Mouse (Mus musculus) ES-CJ7 (cell line): ENCODE measurements around the gene Ap2m1.

Source experiments
- DNase-seq: peaks from one replicate; pipeline ENCODE4 v3.0.0; 2011; ENCODE audit warnings: low read depth, low spot score

The Ap2m1 gene

GRCm38 (mm10) chr16:20529375-20529774 is 5.9 kb upstream of the Ap2m1 start:
- DNase-seq: no peak

DNA sequence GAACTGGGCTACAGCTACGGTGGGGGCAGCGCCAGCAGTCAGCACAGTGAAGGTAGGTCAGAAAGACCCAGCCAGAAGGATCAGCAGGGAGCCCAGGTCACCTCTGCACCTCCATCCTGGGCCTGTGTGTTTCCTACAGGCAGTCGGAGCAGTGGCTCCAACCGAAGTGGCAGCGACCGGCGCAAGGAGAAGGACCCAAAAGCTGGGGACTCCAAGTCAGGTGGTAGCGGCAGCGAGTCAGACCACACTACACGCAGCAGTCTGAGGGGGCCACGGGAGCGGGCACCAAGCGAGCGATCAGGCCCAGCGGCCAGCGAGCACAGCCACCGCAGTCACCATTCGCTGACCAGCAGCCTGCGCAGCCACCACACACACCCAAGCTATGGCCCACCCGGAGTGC is 4.3 kb upstream of the Ap2m1 start:
- DNase-seq: no peak

DNA sequence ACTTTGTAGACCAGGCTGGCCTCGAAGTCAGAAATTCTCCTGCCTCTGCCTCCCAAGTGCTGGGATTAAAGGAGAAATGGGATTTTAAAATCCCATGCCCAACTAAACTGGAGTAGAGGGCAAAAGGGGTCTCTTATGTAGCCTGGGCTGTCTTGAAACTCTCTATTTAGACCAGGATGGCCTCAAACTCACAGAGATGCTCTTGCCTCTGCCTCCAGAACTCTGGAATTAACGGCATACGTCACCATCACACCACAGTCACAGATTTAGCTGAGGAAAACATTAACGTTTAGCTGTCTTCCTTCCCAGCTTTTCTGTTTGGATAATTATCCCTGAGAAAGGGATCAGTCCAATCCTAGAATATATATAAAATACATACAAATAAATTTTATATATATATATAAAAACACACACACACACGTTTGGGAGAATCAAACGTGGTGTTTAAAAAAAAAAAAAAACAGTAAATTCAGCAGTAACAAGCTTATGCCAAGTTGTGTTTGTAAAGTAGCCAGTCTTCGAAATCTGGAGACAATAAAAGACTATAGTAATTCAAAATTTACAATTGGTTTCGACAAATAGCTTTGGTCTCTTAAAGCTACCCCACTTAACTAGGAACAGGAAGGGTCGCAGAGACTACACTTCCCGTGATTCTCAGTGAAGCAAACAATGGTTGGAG is 522 bp upstream of the Ap2m1 start:
- no peak for DNase-seq

DNA sequence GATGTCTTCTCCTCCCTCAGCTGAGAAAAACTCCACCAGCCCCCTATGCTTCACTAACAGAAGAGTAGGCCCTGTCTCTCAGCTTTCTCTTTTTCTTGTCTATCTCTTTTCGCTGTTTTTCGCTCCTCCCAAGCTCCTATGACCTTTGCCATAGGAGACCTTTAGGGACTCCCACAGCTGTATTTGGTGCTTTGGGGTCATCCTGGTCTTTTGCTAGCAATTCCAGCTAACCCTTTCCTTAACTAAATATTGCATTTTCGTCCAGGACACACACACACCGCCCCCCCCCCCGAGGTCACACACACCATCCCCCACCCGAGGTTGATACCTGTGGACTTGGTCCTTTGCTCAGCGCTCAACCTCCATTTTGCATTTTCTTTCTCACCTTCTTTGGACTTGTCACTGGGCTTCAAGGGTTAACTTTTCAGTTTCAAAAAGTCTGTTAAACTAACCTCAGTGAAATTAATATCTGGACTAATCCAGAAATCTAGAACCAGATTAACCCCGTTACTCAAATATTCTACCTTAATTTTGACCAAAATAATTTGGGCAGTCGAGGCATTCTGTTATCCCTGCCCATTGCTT is 895 bp downstream of the Ap2m1 start:
- no peak for DNase-seq

DNA sequence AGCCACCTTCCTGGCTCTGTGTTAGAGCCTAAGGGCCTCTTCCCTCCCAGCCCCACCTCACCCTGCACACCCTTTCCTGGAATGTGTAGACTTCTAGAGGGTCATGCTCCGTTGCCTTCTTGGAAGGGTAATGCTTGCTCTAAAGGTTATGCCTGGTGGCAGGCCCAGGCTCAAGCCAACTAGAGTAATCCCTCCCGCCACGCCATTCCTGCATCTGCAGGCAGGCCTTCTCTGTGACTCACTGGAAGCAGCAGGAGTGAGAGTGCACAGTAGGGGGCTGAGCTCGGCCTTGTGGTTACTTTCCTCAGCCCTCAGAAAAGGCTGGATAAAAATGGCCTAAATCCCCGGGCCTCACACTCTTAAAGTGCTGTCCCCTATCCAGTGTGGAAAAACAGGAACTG is 1.8 kb downstream of the Ap2m1 start:
- DNase-seq: peak; percentile 78

GRCm38 (mm10) chr16:20537601-20538320 is 2.5 kb downstream of the Ap2m1 start:
- DNase-seq: peak; percentile 76

- no peak for DNase-seq
These were observed 4.4 kb downstream of the Ap2m1 start for GRCm38 (mm10) chr16:20539649-20540048.

GRCm38 (mm10) chr16:20540438-20540837 is 5.2 kb downstream of the Ap2m1 start:
- no peak for DNase-seq

GRCm38 (mm10) chr16:20545696-20546095 is 10.4 kb downstream of the Ap2m1 start:
- DNase-seq: no peak

- DNase-seq: peak; percentile 33
These were observed 12.1 kb downstream of the Ap2m1 start for GRCm38 (mm10) chr16:20547423-20547822.

DNA sequence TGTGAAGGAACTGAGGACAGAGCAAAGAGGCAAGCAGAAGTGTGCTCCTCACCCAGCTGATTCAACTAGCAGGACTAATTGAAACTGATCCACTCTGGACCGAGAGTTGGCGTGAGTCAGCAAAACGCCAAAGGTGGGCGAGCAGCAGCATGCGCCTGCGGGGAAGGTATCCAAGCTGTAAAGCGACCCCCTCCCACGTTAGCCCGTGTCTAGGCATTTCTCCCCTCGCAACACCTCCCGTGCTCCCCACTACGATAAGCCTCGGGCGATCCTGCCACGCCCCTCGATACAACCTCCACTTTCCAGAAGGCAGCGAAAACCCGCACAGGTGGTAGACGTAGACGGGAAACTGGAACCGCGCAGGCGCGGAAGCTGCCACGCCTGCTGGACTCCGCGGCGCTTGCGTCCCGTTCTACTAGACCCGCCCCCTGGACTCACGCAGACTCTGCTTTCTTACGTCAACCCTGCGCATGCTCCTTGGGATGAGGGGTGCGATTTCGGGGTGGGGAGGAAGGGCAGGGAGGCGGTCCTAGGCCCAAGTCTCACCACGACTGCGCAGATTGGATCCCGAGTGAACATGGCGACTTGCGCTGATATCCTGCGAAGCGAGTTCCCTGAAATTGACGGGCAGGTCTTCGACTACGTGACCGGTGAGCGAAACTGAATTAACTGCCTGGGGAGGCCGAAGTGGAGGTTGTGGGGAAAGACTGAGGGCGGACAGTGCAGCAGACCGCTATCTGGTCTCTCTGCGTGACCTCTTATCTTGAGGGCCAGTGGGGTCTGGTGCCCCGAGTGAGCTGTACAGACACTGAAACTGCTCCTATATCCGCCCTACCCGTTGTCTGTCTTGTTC is 13.0 kb downstream of the Ap2m1 start, which contains the start of gene Abcf3:
TSS of gene Abcf3 (plus strand) at position 482 of the 853 bp plus-strand sequence.
- peak; percentile 100 for DNase-seq

DNA sequence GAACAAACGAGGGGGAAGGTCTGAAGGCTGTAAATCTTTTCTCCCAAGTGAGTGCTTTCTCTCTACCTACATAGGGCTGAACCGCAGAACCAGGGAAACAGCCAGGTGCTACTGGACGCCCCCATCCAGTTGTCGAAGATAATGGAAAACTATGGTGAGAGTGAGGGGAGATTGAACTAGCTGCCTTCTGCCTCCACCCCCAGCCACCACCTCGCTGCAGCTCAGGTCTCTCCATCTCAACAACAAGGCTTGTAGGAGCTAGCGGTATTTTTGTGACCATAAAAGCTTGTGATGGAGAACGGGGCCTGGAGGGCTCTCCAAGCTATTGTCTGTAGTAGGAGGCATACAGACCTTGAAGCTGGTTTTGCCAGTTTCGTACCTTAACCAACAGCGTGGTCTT is 13.9 kb downstream of the Ap2m1 start:
- DNase-seq: no peak

GRCm38 (mm10) chr16:20551691-20552090 is 16.4 kb downstream of the Ap2m1 start:
- no peak for DNase-seq

GRCm38 (mm10) chr16:20552594-20552993 is 17.3 kb downstream of the Ap2m1 start:
- no peak for DNase-seq

- DNase-seq: no peak
These were observed 19.7 kb downstream of the Ap2m1 start for GRCm38 (mm10) chr16:20555000-20555399.

DNA sequence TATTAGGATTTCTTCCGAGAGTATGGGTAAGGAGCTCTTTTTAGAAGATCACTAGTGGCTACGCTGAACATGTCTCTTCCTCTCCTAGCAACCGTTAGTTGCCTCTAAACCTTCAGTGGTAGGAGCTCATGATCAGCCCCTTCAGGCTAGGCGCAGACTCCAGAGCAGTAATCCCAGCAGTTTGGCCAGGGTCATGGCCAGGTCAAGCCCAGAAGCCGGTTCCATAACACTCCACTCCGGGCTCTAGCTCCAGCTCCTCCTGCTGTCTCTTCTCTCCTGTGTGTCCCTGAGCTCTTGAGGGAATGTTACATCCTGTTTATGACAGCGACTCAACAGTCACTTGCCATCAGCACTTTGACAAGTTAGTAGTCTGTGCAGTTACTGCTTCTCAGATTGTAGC is 22.1 kb downstream of the Ap2m1 start:
- peak; percentile 37 for DNase-seq

- DNase-seq: no peak
These were observed 29.8 kb downstream of the Ap2m1 start for GRCm38 (mm10) chr16:20565075-20565474.

DNA sequence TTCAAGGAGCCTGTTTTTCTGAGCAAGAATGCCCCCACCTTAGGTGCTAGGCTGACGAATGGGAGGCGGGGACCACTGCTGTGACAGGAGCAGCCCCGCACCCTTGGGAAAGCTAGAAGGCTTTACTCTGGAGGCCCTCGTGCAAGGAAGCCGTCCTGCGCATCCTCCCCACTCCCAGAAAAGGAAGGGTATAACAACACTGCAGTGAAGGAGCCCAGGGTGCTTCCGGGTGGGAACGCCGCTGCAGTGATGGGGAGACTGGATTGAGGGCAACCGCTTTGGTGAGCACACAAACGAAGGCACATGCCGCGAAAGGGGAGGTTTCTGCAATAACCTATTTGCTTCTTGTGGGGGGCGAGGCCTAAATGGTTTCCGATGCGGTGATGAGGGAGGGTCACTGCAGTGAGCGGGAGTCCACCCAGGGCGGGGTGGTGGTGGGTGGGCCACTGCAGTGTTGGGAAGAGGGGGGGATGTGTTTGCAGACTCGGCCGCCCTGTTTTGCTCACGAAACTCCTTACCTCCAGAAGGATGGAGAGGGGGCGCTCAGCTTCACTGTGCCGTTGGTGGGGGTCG is 54.2 kb downstream of the Ap2m1 start, which contains the start of gene Vwa5b2:
TSS of gene Vwa5b2 (plus strand) at position 106 of the 573 bp plus-strand sequence.
- DNase-seq: no peak

DNA sequence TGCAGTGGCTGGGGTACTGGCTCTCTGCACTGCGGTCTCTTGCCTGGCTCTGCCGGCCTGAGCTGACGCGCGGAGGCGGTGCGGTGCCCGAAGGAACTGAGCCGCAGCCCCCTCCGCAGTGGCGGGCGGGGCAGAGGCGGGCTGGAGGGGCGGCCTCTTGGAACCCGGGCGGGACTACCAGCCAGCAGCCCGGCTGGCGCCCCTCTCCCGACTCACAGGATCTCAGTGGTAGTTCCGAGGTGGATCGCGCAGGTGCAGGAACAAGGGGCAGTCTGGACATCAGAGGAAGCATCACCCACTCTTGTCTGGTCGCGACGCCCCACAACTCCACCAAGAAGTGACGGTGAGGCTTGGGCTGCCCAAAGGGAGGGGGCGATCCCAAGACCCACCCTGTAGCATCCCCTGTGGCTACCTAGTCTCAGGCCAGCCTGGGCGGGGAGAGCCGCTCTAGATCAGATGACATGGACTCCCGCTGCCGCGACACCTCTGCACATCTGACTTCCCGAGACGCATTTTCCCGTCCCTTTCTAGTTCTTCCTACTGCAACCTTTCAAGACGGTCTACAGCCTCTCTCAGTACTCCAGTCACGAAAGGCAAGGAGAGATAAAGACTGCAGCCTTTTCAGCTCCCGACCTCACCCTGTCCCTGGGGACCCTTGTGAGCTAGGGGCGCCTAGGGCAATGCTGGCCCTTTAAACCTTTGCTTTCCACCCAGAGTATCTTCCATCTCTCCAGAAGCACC is 54.8 kb downstream of the Ap2m1 start:
- DNase-seq: peak; percentile 41

GRCm38 (mm10) chr16:20590680-20591038 is 55.4 kb downstream of the Ap2m1 start:
- no peak for DNase-seq
